Mouse (Mus musculus): ENCODE data around the gene Wnt10a. TPM values are rescaled to one million over a fixed set of nuclear protein-coding genes. Genes with fewer than 3 reads are reported as not detected.

Gene Wnt10a
- not detected in 2 replicates for total RNA-seq (2017)

- no peak; the same call in 1 of the 2 replicates for ATAC-seq (replicated peaks; ENCODE audit: low read depth, poor library complexity, severe bottlenecking)
These were observed at the start of gene Wnt10a for GRCm38 (mm10) chr1:74791249-74791648. Gene Wnt10a, plus strand, starts transcription at chr1:74791516.

- ATAC-seq (replicated peaks; ENCODE audit: low read depth, poor library complexity, severe bottlenecking) = no peak
These were observed 44.0 kb upstream of the Wnt10a start for GRCm38 (mm10) chr1:74747335-74747734.

DNA sequence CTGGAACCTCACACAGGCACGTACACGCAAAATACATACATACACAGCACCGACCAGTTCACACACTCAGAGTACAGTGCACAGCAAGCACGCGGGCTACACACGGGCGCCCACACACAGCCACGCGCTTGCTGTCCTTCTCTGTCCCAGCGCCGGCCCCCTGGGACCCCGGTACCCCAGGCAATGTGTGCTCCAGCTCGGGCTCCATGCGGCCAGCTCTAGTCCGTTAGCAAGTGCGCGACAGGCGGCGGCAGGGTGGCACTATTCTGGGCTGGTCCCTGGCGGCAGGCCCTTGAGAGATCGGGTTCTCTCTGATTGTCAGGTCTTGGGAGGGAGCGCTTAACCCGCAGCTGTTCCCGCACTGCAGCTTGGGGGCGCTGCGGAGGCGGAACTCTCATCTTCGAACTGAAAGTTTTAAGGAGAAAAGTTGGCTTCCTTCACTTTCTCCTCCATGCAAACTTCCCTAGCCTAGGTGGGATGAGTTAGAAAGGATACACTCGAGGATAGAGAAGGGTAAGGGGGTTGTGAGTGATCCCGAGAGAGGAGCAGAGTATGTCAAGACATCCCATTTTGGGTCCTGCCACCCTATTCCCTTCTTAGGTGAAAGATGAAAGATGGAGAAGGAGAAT lies 42.6 kb upstream of the Wnt10a start, which contains the start of gene Prkag3:
TSS of gene Prkag3 (minus strand) at position 579 of the 629 bp plus-strand sequence.
- ATAC-seq (replicated peaks; ENCODE audit: low read depth, poor library complexity, severe bottlenecking) = peak; percentile 96

- no peak for ATAC-seq (replicated peaks; ENCODE audit: low read depth, poor library complexity, severe bottlenecking)
These were observed 42.0 kb upstream of the Wnt10a start for GRCm38 (mm10) chr1:74749301-74749700.

- no peak for ATAC-seq (replicated peaks; ENCODE audit: low read depth, poor library complexity, severe bottlenecking)
These were observed 40.6 kb upstream of the Wnt10a start for GRCm38 (mm10) chr1:74750683-74751082.

- ATAC-seq (replicated peaks; ENCODE audit: low read depth, poor library complexity, severe bottlenecking) = no peak
These were observed 39.2 kb upstream of the Wnt10a start for GRCm38 (mm10) chr1:74752150-74752549.

DNA sequence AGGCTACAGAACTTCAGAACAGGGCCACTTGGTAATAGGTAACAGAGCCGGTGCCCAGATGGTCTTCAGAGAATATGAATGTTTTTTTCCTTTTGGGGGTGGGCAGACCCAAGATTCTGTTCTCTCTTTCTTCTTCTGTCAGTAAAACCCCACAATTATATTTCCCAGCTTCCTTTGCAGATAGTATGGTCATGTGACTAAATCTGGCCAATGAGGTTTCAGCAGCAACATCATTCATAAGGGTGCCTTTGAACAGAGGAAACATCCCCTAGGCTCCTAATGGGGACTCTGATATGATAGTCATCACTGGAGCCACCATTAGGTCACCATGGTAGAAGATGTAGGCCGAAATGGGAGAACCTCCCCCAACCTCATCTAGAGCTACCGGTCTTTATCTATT lies 38.5 kb upstream of the Wnt10a start:
- no peak for ATAC-seq (replicated peaks; ENCODE audit: low read depth, poor library complexity, severe bottlenecking)

DNA sequence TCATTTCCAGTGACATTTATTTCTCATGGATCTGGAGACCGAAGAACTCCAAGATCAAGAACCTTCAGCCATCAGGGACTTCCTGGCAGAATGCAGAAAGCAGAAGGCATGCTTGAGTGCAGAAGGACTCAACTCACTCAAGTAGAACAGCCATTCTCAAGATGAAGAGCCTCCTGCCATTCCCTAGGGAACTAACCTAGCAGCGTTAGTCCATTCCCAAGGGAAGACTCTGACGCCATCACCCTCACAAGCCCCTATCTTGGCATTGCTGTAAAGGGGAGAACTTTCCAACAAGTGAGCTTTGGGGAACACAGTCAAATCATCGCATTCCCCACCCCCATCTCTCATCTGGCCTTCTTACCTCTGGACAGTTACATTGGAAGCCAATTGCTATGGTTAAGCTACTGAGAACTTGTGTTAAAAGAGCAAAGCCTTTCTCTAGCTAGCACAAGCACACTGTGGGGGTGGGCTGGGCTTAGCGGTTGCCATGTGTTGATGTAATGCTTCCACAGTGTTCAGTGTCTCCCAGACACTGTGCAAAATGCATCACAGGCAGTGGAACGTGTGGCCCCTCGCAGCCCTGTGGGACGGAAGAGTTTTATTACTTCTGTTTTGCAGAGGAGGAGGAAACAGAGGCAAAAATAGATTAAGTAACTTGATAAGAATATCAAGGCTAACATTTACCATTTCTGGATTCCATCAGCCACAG lies 37.9 kb upstream of the Wnt10a start:
- no peak for ATAC-seq (replicated peaks; ENCODE audit: low read depth, poor library complexity, severe bottlenecking)

- ATAC-seq (replicated peaks; ENCODE audit: low read depth, poor library complexity, severe bottlenecking) = no peak
These were observed 37.0 kb upstream of the Wnt10a start for GRCm38 (mm10) chr1:74754175-74754785.

DNA sequence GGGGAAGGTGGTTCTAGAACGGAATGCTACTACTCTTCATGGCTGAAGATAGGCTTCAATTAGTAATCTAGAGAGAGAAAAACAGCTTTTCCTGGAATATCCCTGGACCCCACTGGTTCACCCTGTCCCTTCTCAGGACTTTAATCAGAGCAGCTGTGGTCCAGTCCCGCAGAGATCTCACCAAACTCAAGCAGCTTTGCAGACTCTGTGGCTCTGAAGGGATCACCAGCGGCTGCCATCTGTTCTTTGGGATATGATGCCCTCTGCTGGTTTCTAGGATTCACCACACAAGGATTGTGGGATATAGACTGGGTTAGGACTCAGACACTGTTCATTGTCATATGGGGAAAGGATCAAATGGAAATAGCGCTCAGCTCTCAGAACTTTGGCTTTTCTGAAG lies 31.5 kb upstream of the Wnt10a start:
- ATAC-seq (replicated peaks; ENCODE audit: low read depth, poor library complexity, severe bottlenecking) = peak; percentile 60; the same call in 1 of the 2 replicates

- ATAC-seq (replicated peaks; ENCODE audit: low read depth, poor library complexity, severe bottlenecking) = peak; percentile 84
These were observed 28.2 kb upstream of the Wnt10a start for GRCm38 (mm10) chr1:74763081-74763480.

DNA sequence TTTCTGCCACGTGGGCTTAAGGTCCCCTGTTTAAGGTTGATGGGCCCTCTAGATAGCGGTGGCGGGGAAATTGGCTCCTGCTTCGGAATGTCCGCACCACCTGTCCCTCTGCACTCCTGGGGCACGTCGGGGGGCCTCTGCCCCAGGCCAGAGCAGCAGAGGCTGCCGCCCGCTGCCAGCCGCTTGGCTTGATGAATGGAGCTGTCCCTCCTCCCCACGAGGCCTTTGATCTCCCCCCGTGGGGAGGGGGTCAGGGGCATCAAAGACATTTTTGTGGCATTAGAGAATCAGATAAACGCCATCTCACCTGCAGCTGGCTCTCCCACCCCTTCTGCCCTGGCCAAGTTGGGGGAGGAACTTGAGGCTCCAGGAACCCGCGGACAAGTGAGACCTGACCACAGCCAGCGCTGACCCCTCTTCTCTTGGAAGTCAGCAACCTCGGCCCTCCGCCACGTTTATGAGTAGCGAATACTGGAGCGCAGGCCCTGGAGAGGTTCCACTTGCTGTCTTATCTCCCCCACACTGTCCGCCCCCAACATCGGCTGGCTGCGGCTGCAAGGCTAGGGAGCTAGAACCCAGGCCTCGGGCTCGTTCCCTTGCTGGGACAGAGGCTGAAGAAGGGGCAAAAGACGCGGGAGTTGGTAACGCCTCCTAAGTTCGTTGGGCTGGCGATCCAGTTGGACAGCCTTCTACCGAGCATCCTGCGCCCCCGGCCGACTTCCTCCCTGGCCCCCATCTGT lies 20.4 kb upstream of the Wnt10a start:
- ATAC-seq (replicated peaks; ENCODE audit: low read depth, poor library complexity, severe bottlenecking) = no peak

- ATAC-seq (replicated peaks; ENCODE audit: low read depth, poor library complexity, severe bottlenecking) = no peak
These were observed 19.9 kb upstream of the Wnt10a start for GRCm38 (mm10) chr1:74771467-74771844.

- ATAC-seq (replicated peaks; ENCODE audit: low read depth, poor library complexity, severe bottlenecking) = no peak
These were observed 19.6 kb upstream of the Wnt10a start, which contains the start of gene Wnt6 for GRCm38 (mm10) chr1:74771845-74771930. Gene Wnt6, plus strand, starts transcription at chr1:74771892.

- no peak for ATAC-seq (replicated peaks; ENCODE audit: low read depth, poor library complexity, severe bottlenecking)
These were observed 19.2 kb upstream of the Wnt10a start for GRCm38 (mm10) chr1:74771931-74772620.

GRCm38 (mm10) chr1:74773136-74773535 lies 18.2 kb upstream of the Wnt10a start:
- peak; percentile 94 for ATAC-seq (replicated peaks; ENCODE audit: low read depth, poor library complexity, severe bottlenecking)

GRCm38 (mm10) chr1:74774062-74774461 lies 17.3 kb upstream of the Wnt10a start:
- ATAC-seq (replicated peaks; ENCODE audit: low read depth, poor library complexity, severe bottlenecking) = no peak

DNA sequence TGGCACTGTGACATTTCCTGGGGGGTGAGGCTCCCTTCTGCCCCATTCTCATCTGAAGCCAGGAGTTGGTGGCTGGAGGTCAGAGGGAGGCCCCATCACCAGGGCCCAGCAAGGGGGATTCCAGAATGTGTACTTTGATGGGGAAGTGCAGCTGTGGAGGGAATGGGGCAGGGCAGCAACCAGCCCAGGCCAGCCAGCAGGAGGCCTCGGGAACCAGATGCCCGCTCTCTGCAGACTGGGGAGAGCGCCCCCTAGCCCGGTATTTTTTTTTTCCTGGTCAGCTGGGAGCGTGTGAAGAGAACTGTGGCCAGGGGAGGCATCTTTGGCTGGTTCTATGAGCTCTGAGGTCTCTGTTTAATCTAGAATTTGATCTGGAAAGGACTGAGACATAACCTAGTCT lies 15.5 kb upstream of the Wnt10a start:
- ATAC-seq (replicated peaks; ENCODE audit: low read depth, poor library complexity, severe bottlenecking) = peak; percentile 26; the same call in 1 of the 2 replicates

- no peak for ATAC-seq (replicated peaks; ENCODE audit: low read depth, poor library complexity, severe bottlenecking)
These were observed 12.3 kb upstream of the Wnt10a start for GRCm38 (mm10) chr1:74778934-74779486.

GRCm38 (mm10) chr1:74782045-74782444 lies 9.3 kb upstream of the Wnt10a start:
- peak; percentile 78 for ATAC-seq (replicated peaks; ENCODE audit: low read depth, poor library complexity, severe bottlenecking)
